Mouse (Mus musculus) layer of hippocampus, postnatal 10 days (tissue): ENCODE measurements around the gene Gm28051. TPM values are rescaled to one million over a fixed set of nuclear protein-coding genes. Genes with fewer than 3 reads are reported as not detected.

Source experiments
- DNase-seq, 2 experiments: peaks; one replicate each; pipeline ENCODE4 v3.0.0; 2021; ENCODE audit warnings: low spot score in 2 of 2
- total RNA-seq, 2 experiments: library from RNA; stranded (reverse); gene quantifications; 2 replicates each; pipeline ENCODE4 v1.2.3; 2021

Gene Gm28051
- total RNA-seq, 2 experiments from 2014 or later, result not detected

- peak in 1 of 2 experiments; percentile 29 for DNase-seq
Measured at GRCm38 (mm10) chr12:102743036-102743588, 14.5 kb downstream of the Gm28051 start.

- DNase-seq, result no peak
Measured at GRCm38 (mm10) chr12:102742056-102742455, 15.5 kb downstream of the Gm28051 start.

- DNase-seq, result no peak
Measured at GRCm38 (mm10) chr12:102740285-102740684, 17.3 kb downstream of the Gm28051 start.

- no peak for DNase-seq
Measured at GRCm38 (mm10) chr12:102739096-102739495, 18.5 kb downstream of the Gm28051 start.

GRCm38 (mm10) chr12:102733381-102733780, 24.2 kb downstream of the Gm28051 start:
- DNase-seq, result peak; percentile 47 to 57

GRCm38 (mm10) chr12:102730798-102731619, 26.6 kb downstream of the Gm28051 start:
- peak; percentile 34 to 46 for DNase-seq

- peak; percentile 69 to 83 for DNase-seq
Measured at GRCm38 (mm10) chr12:102729855-102730797, 27.4 kb downstream of the Gm28051 start.

GRCm38 (mm10) chr12:102725761-102726175, 31.8 kb downstream of the Gm28051 start:
- DNase-seq, result no peak

GRCm38 (mm10) chr12:102725146-102725545, 32.4 kb downstream of the Gm28051 start:
- DNase-seq, result no peak

GRCm38 (mm10) chr12:102723861-102724260, 33.7 kb downstream of the Gm28051 start:
- DNase-seq, result no peak

GRCm38 (mm10) chr12:102722966-102723365, 34.6 kb downstream of the Gm28051 start:
- no peak for DNase-seq

GRCm38 (mm10) chr12:102722451-102722850, 35.1 kb downstream of the Gm28051 start:
- DNase-seq, result no peak

GRCm38 (mm10) chr12:102719552-102720315, 37.8 kb downstream of the Gm28051 start:
- peak; percentile 66 to 69 for DNase-seq

- no peak for DNase-seq
Measured at GRCm38 (mm10) chr12:102714654-102715395, 42.7 kb downstream of the Gm28051 start.

- no peak for DNase-seq
Measured at GRCm38 (mm10) chr12:102714116-102714515, 43.4 kb downstream of the Gm28051 start.

- DNase-seq, result no peak
Measured at GRCm38 (mm10) chr12:102713153-102713865, 44.3 kb downstream of the Gm28051 start.

GRCm38 (mm10) chr12:102710851-102711375, 46.7 kb downstream of the Gm28051 start:
- no peak for DNase-seq

GRCm38 (mm10) chr12:102709896-102710295, 47.7 kb downstream of the Gm28051 start:
- DNase-seq, result no peak

- DNase-seq, result no peak
Measured at GRCm38 (mm10) chr12:102708220-102708619, 49.3 kb downstream of the Gm28051 start.
